Mouse (Mus musculus): ENCODE results near the gene Ccnjl. TPM values are rescaled to one million over a fixed set of nuclear protein-coding genes. Genes with fewer than 3 reads are reported as not detected.
A peak's percentile ranks its signal among the peaks of the same experiment; 100 is the strongest.

Ccnjl gene
- total RNA-seq, 4 experiments from 2014 or later = 7.5 to 10.4 (median 8.8) TPM

DNA sequence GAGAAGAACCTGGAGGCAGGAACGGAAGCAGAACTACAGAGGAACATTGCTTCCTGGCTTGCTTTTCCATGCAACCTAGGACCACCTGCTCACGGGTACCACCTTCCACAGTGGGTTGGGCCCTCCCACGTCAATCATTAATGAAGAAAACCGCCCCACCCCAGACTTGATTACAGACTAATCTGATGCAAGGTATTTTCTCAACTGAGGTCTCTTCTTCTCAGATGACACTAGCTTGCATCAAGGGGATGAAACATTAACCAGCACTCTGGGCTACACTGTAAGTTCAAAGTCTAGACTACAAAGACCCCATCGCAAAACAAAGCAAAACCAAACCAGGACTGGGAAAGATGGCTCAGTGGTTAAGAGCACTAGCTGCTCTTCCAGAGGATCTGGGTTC is 93.2 kb downstream of the Ccnjl start:
- no peak for DNase-seq (ENCODE audit: low spot score in 2 of 2)

DNA sequence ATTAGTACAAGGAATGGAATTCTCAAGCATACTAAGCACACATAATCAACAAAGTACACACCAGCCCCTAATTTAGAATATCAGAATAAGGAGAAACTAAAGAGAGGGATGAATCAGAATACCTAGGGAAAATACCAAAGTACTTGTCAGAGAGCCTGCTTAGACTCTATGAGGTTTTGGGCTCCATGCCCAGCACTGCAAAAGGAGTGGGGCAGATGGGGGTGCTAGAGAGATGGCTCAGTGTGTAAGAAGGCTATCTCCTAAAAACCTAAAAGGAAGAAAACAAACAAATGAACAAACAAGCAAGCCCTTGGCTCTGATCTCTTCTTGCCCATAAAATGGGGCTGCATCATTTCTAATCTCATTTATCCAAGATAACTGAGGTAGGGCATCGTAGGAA is 95.8 kb downstream of the Ccnjl start:
- DNase-seq (ENCODE audit: low spot score in 2 of 2) = peak in 1 of 2 experiments; percentile 32

DNA sequence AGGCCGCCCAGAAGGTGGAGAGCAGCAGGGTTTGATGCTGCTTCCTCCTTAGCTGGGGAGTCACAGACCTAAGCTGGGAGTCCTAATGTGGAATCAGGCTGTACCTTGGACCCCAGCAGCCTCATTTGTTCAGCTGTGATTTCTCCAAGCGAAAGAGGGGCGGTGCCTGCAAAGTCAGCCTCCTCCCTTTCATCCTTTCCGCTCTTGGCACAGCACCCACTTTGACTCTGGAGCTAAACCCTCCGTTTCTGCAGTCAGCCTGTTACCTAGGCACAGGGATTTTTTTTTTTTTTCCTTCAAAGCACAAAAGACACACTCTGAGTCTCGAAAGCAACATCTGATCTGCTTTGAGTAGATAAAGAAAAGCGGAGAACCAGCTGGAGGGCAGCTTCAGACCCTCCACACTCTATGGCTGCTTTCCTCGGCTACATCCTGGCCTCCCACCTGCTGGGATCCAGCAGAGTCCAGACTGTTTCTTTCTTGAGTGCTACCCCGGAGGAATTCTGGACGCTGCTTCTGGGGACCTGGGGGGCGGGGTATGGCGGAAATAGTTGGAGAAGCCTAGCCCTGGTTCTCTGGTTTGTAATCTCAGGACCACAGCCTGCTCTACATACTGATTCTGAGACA is 97.8 kb downstream of the Ccnjl start:
- peak in 1 of 2 experiments; percentile 27 for DNase-seq (ENCODE audit: low spot score in 2 of 2)

DNA sequence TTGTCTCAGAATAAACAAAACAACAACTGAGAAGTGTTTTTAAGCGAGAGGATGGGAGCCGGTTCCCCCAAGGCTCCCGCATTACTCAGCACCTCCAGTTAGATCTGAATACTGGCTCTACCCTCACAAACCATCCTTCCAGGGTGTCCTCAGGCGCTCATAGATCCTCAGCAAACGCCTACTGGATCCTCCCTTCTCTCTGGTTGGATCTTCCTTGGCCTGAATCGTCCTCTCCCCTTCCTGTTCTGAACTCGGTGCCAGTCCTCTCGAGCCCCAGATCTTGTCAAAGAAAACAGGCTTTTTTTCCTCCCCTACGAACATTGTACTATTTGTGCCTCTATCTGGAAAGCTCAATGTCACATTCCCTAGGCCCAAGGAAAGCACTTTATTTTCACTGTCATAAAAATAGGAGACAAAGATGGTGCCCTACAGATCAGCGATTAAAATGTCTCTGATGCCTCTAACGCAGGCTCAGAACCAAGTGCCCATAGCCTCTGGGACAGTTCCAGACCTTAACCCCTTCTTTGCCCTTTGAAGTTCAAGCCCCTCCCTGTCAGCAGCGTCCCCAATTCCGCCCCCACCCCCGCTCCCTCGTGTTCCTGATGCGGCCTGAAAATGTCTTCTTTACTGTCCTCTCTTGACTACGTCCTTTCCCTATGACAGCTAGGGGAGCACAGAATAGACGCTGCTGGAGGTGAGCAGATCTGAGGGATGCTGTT is 98.5 kb downstream of the Ccnjl start:
- no peak for DNase-seq (ENCODE audit: low spot score in 2 of 2)

DNA sequence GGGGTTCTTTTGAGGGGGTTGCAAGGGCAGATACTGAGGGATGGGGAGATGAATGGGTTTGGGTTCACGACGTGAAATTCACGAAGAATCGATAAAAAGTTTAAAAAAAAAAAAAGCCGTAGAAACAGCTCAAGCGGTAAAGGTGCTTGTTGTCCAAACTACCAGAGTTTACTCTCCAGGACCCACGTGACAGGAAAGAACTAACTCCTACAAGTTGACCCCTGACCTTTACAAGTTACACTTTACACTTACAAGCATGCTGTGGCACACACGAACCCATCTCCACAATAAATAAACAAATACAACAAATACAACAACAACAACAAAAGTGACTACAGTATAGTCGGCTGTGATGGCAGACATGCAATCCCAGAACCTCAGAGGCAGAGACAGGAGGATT is 103.1 kb downstream of the Ccnjl start:
- DNase-seq (ENCODE audit: low spot score in 2 of 2) = no peak

DNA sequence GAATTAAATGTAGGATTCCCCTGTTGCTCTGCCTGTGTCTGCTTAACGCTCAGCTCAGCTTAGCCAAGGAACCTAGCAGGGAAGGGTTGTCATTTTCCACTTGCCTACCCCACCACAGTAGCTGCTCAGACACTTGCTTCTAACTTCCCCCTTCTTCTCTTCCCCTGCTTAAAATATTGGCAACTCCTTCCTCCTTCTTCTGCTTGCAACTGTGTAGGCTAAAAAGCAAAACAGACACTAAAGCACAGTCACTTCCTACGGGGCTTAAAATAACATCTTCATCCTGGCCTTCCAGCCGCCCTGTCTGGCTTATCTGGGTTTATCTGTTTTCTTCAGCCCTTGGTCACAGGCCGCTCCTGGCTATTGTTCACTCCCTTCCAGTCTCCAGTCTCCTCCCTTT is 104.0 kb downstream of the Ccnjl start:
- DNase-seq (ENCODE audit: low spot score in 2 of 2) = no peak

DNA sequence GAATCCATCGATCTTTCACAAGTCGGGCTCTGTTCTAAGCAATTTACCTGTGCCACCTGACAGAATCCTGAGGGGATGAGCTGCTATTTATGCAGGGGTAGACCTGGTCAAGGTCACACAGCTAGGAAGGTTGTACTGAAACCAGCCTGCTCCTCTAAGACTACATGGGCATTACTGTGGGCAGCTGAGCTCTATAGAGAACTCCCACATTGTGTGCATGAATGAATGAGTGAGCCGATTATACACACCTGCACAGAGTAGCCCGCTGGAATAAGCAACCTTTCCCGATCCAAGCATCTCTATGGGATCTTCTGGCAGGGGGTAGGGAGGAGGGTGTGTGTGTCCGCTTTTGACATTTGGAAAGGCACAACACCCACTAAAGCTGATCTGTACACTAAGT is 104.6 kb downstream of the Ccnjl start:
- DNase-seq (ENCODE audit: low spot score in 2 of 2) = no peak

DNA sequence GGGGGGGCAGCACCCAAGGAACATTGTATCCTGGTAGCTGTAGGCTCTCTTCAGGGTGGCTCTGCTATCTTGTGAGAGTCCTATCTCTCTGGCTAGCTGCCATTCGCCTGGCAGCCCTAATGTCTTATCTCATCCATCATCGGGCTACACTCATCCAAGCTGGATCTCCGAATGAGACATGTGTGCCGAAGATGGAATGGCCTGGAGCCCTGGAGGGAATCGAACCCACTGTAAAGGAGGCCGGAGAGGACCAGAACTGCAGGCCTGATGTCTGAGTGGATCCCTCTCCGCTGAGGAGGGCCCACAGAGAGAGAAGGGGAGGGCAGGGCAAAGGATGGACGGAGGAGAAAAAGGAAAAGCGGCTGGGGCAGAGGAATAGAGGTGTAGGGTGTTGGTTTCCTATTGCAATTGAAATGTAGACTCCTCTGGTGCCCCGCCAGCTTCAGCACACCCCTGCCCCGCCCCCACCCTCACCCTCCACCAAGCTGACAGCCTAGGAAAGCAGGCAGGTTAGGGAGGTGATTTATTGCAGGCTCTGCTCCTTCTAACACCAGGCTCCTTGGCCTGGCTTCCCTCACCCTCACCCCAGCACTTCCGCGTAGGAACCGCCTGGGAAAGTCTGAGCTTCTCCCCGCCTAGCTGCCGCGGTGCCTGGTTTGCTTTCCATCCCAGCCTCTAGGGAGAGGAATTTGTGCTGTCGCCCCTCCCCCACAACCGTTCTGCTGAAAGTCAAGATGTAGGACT is 105.2 kb downstream of the Ccnjl start:
- peak in 1 of 2 experiments; percentile 50 for DNase-seq (ENCODE audit: low spot score in 2 of 2)

Other genes starting within 250 kb of the Ccnjl start
- 10 to 100 TPM; 26.2 to 36.5 (median 28.3) TPM for gene Pttg1, start 102.5 kb upstream of the Ccnjl start, total RNA-seq (2022)
- gene Slu7, start 95.0 kb upstream of the Ccnjl start, total RNA-seq (2022) = 10 to 100 TPM; 42.3 to 55.9 (median 51.1) TPM
- gene C1qtnf2, start 54.5 kb upstream of the Ccnjl start, total RNA-seq (2022) = 1 to 10 TPM; 1.1 to 3.0 (median 2.1) TPM
- 1 to 10 TPM; 1.3 to 3.0 (median 2.4) TPM for gene 4933415A04Rik, start 58.3 kb downstream of the Ccnjl start, total RNA-seq (2022)
- not detected for gene Fabp6, start 72.8 kb downstream of the Ccnjl start, total RNA-seq (2022)
- 10 to 100 TPM; 65.0 to 71.6 (median 68.6) TPM for gene Pwwp2a, start 153.2 kb downstream of the Ccnjl start, total RNA-seq (2022)
- gene Ttc1, start 219.2 kb downstream of the Ccnjl start, total RNA-seq (2022) = 10 to 100 TPM; 56.2 to 68.4 (median 62.7) TPM